Mouse (Mus musculus): Measurements from ENCODE around the gene Hint1.

GRCm38 (mm10) chr11:54894589-54894988 is 28.4 kb downstream of the Hint1 start:
- TF ChIP-seq CTCF (IDR thresholded peaks at IDR 0.05; ENCODE audit: low read depth) (no peak), EP300 (IDR thresholded peaks at IDR 0.05; ENCODE audit: low read depth) (no peak)

Measured in heart, postnatal 0 days (tissue).